Mouse (Mus musculus): ENCODE results near the gene Zdhhc14. TPM values are rescaled to one million over a fixed set of nuclear protein-coding genes. Genes with fewer than 3 reads are reported as not detected.
A peak's percentile ranks its signal among the peaks of the same experiment; 100 is the strongest.

Gene Zdhhc14
- polyA plus RNA-seq, 1 experiment from 2014 or later = 8.4 TPM

- 60% methylated on average over 5 of the region's 5 CpGs for WGBS
- H3K27ac ChIP-seq (replicated peaks) = no peak overlapping the region
- no peak overlapping the region for H3K9ac ChIP-seq
- no peaks in the 10 kb centered on the region for H3K9me3 ChIP-seq
- H3K4me2 ChIP-seq = no peak overlapping the region
- 0 out of 2 replicates have a peak, but pooled peaks cover 5% of the 10 kb centered on the region for H3K4me1 ChIP-seq (replicated peaks)
- H3K36me3 ChIP-seq = no peaks in the 10 kb centered on the region
- no peak for ATAC-seq (ENCODE audit: low read depth)
- no peaks in the 10 kb centered on the region for H3K27me3 ChIP-seq
- no peak overlapping the region for H3K4me3 ChIP-seq
These were observed 102.7 kb downstream of the Zdhhc14 start for GRCm38 (mm10) chr17:5595068-5595467.

GRCm38 (mm10) chr17:5596490-5596889 lies 104.1 kb downstream of the Zdhhc14 start:
- ATAC-seq (ENCODE audit: low read depth) = no peak
- Histone ChIP-seq H3K4me1 (replicated peaks) (0 out of 2 replicates have a peak, but pooled peaks cover 5% of the 10 kb centered on the region), H3K27ac (replicated peaks) (no peak overlapping the region), H3K9me3 (no peaks in the 10 kb centered on the region), H3K27me3 (no peaks in the 10 kb centered on the region), H3K36me3 (no peaks in the 10 kb centered on the region), H3K9ac (no peak overlapping the region), H3K4me3 (no peak overlapping the region), H3K4me2 (no peak overlapping the region)
- 63% methylated on average over 3 of the region's 3 CpGs for WGBS

GRCm38 (mm10) chr17:5598999-5599398 lies 106.6 kb downstream of the Zdhhc14 start:
- Histone ChIP-seq H3K9ac (no peak overlapping the region), H3K27ac (replicated peaks) (no peak overlapping the region), H3K4me1 (replicated peaks) (0 out of 2 replicates have a peak, but pooled peaks cover 5% of the 10 kb centered on the region), H3K4me2 (no peak overlapping the region), H3K9me3 (no peaks in the 10 kb centered on the region), H3K4me3 (no peak overlapping the region), H3K27me3 (no peaks in the 10 kb centered on the region), H3K36me3 (no peaks in the 10 kb centered on the region)
- 72% methylated on average over 4 of the region's 4 CpGs for WGBS
- ATAC-seq (ENCODE audit: low read depth) = no peak

GRCm38 (mm10) chr17:5600505-5601027 lies 108.2 kb downstream of the Zdhhc14 start:
- Histone ChIP-seq H3K36me3 (no peaks in the 10 kb centered on the region), H3K4me3 (no peak overlapping the region), H3K27me3 (no peaks in the 10 kb centered on the region), H3K4me1 (replicated peaks) (0 out of 2 replicates have a peak, but pooled peaks cover 5% of the 10 kb centered on the region), H3K27ac (replicated peaks) (no peak overlapping the region), H3K4me2 (no peak overlapping the region), H3K9me3 (no peaks in the 10 kb centered on the region), H3K9ac (no peak overlapping the region)
- ATAC-seq (ENCODE audit: low read depth) = no peak
- WGBS = 84% methylated on average over 8 of the region's 8 CpGs

GRCm38 (mm10) chr17:5601953-5602352 lies 109.6 kb downstream of the Zdhhc14 start:
- ATAC-seq (ENCODE audit: low read depth) = no peak
- no peaks in the 10 kb centered on the region for H3K27me3 ChIP-seq
- no peak overlapping the region for H3K9ac ChIP-seq
- no peak overlapping the region for H3K4me2 ChIP-seq
- WGBS = 83% methylated on average over 6 of the region's 6 CpGs
- no peaks in the 10 kb centered on the region for H3K36me3 ChIP-seq
- no peak overlapping the region for H3K27ac ChIP-seq (replicated peaks)
- peaks cover 11% of the 10 kb centered on the region for H3K4me1 ChIP-seq (replicated peaks)
- no peak overlapping the region for H3K4me3 ChIP-seq
- H3K9me3 ChIP-seq = no peaks in the 10 kb centered on the region

- Histone ChIP-seq H3K9me3 (no peaks in the 10 kb centered on the region), H3K27ac (replicated peaks) (peak overlapping the region; percentile 49; the same call in 1 of the 2 replicates), H3K4me1 (replicated peaks) (peaks cover 11% of the 10 kb centered on the region), H3K4me2 (no peak overlapping the region), H3K36me3 (no peaks in the 10 kb centered on the region), H3K4me3 (no peak overlapping the region), H3K9ac (no peak overlapping the region), H3K27me3 (no peaks in the 10 kb centered on the region)
- ATAC-seq (ENCODE audit: low read depth) = no peak
- 54% methylated on average over 8 of the region's 8 CpGs for WGBS
These were observed 113.8 kb downstream of the Zdhhc14 start for GRCm38 (mm10) chr17:5606151-5606591.

- ATAC-seq (ENCODE audit: low read depth) = no peak
- H3K4me3 ChIP-seq = no peak overlapping the region
- no peaks in the 10 kb centered on the region for H3K9me3 ChIP-seq
- WGBS = 69% methylated on average over 7 of the region's 7 CpGs
- no peak overlapping the region for H3K27ac ChIP-seq (replicated peaks)
- no peak overlapping the region for H3K4me2 ChIP-seq
- peaks cover 11% of the 10 kb centered on the region for H3K4me1 ChIP-seq (replicated peaks)
- H3K9ac ChIP-seq = no peak overlapping the region
- no peaks in the 10 kb centered on the region for H3K27me3 ChIP-seq
- H3K36me3 ChIP-seq = no peaks in the 10 kb centered on the region
These were observed 115.0 kb downstream of the Zdhhc14 start for GRCm38 (mm10) chr17:5607352-5607751.

- Histone ChIP-seq H3K9ac (no peak overlapping the region), H3K27me3 (no peaks in the 10 kb centered on the region), H3K9me3 (no peaks in the 10 kb centered on the region), H3K27ac (replicated peaks) (no peak overlapping the region), H3K4me3 (no peak overlapping the region), H3K4me2 (no peak overlapping the region), H3K4me1 (replicated peaks) (peaks cover 17% of the 10 kb centered on the region), H3K36me3 (no peaks in the 10 kb centered on the region)
- 88% methylated on average over 4 of the region's 4 CpGs for WGBS
- no peak for ATAC-seq (ENCODE audit: low read depth)
These were observed 117.7 kb downstream of the Zdhhc14 start for GRCm38 (mm10) chr17:5609875-5610552.

GRCm38 (mm10) chr17:5612236-5612635 lies 119.9 kb downstream of the Zdhhc14 start:
- Histone ChIP-seq H3K27me3 (no peaks in the 10 kb centered on the region), H3K4me3 (no peak overlapping the region), H3K4me2 (no peak overlapping the region), H3K27ac (replicated peaks) (no peak overlapping the region), H3K9me3 (0 out of 2 replicates have a peak, but pooled peaks cover 3% of the 10 kb centered on the region), H3K9ac (no peak overlapping the region), H3K4me1 (replicated peaks) (peaks cover 13% of the 10 kb centered on the region), H3K36me3 (no peaks in the 10 kb centered on the region)
- no peak for ATAC-seq (ENCODE audit: low read depth)
- WGBS = 78% methylated on average over 4 of the region's 4 CpGs

GRCm38 (mm10) chr17:5614771-5615318 lies 122.5 kb downstream of the Zdhhc14 start:
- Histone ChIP-seq H3K4me3 (no peak overlapping the region), H3K27me3 (no peaks in the 10 kb centered on the region), H3K9ac (no peak overlapping the region), H3K36me3 (no peaks in the 10 kb centered on the region), H3K9me3 (0 out of 2 replicates have a peak, but pooled peaks cover 3% of the 10 kb centered on the region), H3K4me1 (replicated peaks) (peaks cover 15% of the 10 kb centered on the region), H3K4me2 (no peak overlapping the region), H3K27ac (replicated peaks) (no peak overlapping the region)
- 65% methylated on average over 9 of the region's 9 CpGs for WGBS
- ATAC-seq (ENCODE audit: low read depth) = no peak

GRCm38 (mm10) chr17:5621626-5622591 lies 129.6 kb downstream of the Zdhhc14 start:
- no peaks in the 10 kb centered on the region for H3K27me3 ChIP-seq
- H3K4me3 ChIP-seq = no peak overlapping the region
- no peak overlapping the region for H3K27ac ChIP-seq (replicated peaks)
- no peak for ATAC-seq (ENCODE audit: low read depth)
- no peaks in the 10 kb centered on the region for H3K36me3 ChIP-seq
- no peak overlapping the region for H3K9ac ChIP-seq
- H3K4me1 ChIP-seq (replicated peaks) = 0 out of 2 replicates have a peak, but pooled peaks cover 5% of the 10 kb centered on the region
- H3K4me2 ChIP-seq = no peak overlapping the region
- 89% methylated on average over 25 of the region's 25 CpGs for WGBS
- H3K9me3 ChIP-seq = no peaks in the 10 kb centered on the region
